Mouse (Mus musculus): ENCODE data around the gene Rbpj.
"Not testable (repeated sequence)": the region's sequence is repeated elsewhere in the genome, so short reads cannot be mapped to it uniquely, and the experiment has no call there.

Rbpj gene

DNA sequence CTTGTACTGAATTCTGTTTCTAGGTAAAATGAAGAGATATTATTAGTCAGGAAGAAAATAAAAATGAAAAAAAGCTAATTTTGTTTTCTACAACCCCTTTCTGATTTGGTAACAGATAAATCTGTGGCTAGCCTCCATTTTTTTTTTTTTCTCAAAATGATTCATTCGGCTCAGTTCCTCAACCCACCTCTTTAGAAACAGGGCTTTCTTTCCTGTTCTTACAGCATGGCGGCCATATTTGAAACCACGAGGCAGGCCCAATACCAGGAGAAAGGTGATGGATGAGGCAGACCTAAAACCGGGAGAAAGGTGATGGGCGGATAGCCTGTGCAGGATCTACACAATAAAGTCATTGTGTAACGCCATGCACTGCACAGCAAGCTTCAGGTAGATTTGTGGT, 80.5 kb downstream of the Rbpj start:
- in situ Hi-C loops (cut with MboI; ENCODE audit: low sequenced_read_pairs), result no loop called here

DNA sequence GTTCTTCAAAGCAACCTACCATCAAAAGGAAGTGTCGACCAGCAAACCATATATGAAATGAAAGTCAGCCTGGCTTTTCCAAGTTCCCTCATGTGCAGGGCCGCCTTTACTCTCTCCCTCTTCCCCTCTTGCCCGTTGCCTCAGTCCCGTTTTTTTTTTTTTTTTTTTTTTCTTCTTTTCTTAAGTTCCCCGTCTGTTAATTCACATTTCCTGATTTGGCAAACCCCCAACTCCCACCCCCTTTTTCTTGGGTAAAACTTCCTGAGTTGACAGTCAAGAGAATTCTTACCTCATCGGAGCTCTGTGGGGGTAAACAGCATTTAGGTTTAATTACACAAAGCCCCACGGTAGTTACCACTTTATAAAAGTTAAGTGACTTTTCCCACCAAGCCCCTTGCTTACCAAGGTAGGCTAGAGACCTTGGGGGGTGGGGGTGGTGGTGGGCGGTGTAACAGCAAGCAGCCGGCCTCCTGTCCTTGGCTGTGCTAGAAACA, 81.1 kb downstream of the Rbpj start:
- in situ Hi-C loops (cut with MboI; ENCODE audit: low sequenced_read_pairs), result no loop called here

DNA sequence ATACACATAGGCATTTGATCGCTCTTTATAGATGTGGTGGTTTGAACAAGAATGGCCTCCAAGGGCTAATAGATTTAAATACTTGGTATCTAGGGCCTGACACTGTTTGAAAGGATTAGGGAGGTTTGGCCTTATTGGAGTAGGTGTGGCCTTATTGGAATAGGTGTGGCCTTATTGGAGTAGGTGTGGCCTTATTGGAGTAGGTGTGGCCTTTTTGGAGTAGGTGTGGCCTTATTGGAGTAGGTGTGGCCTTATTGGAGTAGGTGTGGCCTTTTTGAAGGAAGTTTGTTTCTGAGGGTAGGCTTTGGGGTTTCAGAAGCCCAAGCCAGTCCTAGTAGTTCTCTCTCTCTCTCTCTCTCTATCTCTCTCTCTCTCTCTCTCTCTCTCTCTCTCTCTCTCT, 84.4 kb downstream of the Rbpj start:
- in situ Hi-C loops (cut with MboI; ENCODE audit: low sequenced_read_pairs), result not testable (repeated sequence)

DNA sequence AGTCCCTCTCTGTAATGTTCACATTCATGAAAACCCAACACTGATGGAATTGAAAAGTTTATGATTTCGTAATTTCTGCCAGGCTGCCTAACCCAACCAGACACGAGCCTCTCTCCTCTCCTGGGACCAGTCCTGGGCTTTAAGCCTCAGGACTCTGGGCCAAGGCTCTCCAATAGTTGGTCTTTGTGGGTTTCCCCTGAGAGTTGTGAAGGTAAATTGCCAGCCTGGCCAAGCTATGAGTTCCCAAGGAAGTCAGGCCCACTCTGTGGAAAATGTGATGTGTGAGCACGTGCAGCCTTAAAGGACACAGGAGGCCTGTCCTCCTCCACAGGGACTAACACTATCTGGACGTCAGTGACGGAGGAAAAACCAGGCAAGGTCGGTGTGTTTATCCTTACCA, 85.4 kb downstream of the Rbpj start:
- in situ Hi-C loops (cut with MboI; ENCODE audit: low sequenced_read_pairs), result no loop called here

DNA sequence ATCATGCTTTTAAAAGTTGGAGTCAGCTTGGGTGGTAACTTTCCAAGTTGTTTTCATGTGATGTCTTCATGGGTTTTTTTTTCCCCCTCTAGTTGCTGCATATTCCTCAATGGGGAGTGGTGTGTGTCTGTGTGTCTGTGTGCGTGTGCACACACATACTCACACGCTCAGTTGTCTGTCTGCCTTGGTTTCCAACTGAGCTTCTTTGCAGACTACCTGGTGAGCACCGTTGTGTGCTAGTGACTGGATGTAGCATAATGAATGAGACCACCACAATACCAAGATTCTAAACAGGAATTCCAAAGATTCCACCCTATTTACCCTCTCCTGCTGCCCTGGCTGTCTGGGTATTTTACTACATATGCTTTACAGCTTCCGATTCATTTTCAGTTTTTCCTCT, 86.0 kb downstream of the Rbpj start:
- in situ Hi-C loops (cut with MboI; ENCODE audit: low sequenced_read_pairs), result no loop called here

DNA sequence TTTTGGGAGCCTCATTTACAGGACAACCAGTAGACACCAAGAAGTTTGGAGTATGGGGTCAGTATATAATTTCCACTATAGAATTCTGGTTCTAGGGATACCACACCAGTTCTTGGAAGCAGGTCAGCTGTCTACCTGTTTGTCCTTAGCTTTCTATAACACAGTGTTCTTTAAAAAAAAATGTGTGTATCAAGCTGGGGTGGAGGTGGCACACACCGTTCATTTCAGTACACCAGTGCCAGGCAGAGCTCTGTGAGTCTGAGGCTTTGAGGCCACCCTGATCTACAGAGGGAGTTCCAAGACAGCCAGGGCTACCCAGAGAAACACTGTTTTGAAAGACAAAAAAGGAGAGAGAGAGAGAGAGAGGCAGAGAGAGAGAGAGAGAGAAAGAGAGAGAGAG, 87.3 kb downstream of the Rbpj start:
- in situ Hi-C loops (cut with MboI; ENCODE audit: low sequenced_read_pairs), result no loop called here

DNA sequence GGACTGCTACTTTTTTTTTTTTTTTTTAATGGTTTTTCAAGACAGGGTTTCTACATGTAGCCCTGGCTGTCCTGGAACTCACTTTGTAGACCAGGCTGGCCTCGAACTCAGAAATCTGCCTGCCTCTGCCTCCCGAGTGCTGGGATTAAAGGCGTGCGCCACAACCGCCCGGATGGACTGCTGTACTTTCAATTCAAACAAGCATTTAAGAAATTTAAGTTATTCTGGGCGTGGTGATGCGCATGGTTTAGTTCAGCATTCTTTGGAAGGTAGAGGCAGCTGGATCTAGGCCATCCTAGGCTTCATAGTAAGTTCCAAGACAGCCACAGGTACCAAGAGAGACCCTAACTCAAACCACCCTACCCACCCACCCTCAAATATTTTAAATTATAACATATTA, 88.2 kb downstream of the Rbpj start:
- in situ Hi-C loops (cut with MboI; ENCODE audit: low sequenced_read_pairs), result no loop called here

DNA sequence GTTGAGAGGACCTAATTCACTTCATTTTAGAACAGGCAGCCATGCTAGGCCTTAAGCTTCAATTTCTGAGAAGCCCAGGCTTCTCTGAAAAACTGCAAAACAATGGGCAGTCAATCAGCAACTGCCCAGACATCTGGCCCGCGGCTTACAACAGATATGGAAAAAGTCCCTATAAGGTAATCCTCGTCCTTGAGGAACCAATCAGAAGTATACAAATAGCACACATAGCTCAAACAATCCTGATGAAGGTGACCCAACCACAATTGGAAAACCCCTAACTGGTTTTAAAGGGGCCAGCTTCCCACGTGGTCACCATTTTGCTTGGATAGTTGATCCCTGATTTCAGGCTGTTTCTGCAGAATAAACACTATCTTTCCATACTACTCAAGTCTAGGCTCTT, 89.0 kb downstream of the Rbpj start:
- in situ Hi-C loops (cut with MboI; ENCODE audit: low sequenced_read_pairs), result no loop called here

DNA sequence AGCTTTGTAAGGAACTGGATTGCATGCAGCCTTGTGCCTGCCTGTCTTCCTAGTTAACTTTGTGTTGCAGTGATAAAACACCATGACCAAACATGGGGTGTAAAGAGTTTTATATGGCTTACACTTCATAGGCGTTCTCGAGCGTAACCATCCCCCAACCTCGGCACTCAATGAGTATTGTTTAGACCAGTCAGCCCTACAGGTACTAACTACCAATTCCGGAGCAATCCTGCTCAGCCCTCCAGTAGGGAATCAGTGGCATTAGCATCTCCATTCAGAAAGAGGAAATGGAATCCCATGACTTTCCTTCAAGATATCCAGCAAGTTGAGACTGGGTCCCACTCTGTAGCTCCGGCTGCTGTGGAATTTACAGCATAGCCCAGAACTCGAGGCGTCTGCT, 89.5 kb downstream of the Rbpj start:
- in situ Hi-C loops (cut with MboI; ENCODE audit: low sequenced_read_pairs), result no loop called here

DNA sequence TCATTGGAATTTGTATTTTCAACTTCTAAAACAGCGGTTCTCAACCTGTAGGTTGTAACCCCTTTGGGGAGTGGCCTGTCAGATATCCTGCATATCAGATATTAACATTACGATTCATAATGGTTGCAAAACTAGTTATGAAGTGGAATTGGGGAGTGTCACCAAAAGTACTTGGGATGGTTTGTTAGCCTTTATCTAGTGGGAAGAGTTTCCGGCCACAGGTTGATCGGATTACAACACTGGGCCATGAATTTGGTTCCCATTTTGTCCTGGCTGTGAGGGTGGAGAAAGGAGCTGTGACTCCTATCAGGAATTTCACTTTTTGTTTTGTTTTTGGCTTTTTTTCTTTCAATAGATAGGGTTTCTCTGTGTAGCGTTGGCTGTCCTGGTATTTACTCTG, 90.0 kb downstream of the Rbpj start:
- in situ Hi-C loops (cut with MboI; ENCODE audit: low sequenced_read_pairs), result no loop called here

DNA sequence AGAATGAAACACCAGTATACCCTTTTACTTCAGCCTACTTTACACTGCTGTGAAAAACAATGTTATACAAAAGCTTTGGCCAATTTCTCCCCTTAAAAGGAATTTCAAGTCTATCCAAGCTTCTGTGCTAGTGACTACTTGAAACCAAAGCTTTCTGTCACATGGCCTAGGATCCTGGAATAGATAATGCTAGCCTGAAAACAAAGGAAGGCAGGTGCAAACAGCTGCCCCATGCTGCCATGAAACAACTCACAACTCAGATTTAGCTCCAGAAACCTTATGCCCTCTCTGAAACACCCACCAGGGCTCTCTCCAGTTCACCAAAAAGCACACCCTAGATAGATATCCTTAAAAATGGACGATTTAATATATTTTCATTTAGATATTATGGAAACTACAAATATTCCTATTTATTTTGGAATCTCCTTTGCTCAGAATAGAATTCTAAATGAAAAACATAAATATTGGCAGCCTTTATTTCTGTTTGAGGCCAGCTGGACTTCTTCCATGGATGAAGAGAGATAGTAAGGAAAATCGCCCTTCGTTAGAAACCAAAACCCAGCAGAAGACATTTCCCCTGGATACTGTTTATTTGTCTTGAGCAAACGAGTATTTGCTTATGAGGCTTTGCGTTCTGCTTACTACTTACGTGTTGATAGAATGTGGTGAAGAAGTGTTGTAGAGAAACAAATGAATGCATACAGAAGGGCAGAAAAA, 91.8 kb downstream of the Rbpj start:
- in situ Hi-C loops (cut with MboI; ENCODE audit: low sequenced_read_pairs), result no loop called here

DNA sequence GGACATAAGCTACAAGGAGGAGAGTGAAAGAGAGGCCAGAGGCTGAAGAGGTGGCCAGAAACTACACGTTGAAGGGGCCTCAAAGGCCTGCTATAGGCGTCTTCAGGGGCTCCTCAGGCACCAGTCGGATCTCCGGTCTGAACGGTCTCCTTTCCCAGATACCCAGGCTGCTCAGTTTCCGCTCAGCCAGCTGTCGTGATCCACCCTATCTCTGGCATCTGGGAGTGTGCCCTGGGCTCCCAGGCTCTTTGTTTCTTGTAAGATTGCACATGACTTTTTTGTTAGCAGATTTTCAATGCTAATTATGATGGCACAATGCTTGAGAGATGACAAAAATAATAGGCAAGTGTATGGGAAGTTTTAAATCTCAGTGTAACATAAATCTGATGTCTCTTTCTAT, 95.2 kb downstream of the Rbpj start:
- in situ Hi-C loops (cut with MboI; ENCODE audit: low sequenced_read_pairs), result no loop called here

DNA sequence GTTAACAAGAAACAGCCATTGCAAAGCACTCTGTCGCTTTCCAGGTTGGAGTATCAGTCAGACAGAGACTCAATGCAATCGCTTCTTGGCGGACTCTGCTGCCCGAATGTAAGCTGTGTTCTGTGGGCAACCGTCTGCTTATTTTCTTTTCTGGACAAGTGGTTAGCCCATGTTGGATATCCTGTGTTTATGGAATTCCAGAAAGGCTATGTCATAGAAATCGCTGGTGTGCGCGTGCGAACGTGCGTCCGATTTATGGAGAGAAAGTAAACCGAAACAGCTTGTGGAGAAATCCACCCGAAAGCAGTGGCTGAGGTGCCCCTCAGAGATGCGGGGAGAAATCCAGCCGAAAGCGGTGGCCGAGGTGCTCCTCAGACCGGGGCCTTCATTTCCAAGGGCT, 98.4 kb downstream of the Rbpj start:
- in situ Hi-C loops (cut with MboI; ENCODE audit: low sequenced_read_pairs), result no loop called here

DNA sequence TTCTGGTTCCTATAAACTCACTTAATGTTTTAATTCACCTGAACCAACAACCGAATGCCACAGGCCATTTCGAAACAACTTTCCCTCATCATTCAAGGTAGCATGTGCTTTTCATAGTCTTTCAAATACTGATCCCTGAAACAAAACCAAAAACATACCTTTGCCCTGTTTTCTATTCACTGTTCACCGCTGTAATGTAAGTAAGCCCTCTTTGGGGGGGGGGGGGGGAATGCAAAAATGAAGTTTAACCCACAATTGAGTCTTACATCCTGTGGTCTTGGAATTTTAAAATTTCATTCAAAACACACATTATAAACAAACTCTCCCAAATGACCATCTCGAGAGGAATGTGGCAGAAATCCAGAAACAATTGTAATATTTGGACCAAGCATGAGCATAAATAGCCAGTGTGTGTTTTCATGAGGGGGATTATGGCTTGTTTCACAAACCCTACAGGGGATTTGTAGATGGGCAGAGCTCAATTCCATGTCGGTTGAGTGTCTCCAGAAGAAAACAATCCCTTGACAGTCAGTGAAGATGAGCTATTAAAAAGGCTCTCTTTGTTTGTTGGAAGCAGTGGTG, 99.4 kb downstream of the Rbpj start:
- in situ Hi-C loops (cut with MboI; ENCODE audit: low sequenced_read_pairs), result no loop called here

DNA sequence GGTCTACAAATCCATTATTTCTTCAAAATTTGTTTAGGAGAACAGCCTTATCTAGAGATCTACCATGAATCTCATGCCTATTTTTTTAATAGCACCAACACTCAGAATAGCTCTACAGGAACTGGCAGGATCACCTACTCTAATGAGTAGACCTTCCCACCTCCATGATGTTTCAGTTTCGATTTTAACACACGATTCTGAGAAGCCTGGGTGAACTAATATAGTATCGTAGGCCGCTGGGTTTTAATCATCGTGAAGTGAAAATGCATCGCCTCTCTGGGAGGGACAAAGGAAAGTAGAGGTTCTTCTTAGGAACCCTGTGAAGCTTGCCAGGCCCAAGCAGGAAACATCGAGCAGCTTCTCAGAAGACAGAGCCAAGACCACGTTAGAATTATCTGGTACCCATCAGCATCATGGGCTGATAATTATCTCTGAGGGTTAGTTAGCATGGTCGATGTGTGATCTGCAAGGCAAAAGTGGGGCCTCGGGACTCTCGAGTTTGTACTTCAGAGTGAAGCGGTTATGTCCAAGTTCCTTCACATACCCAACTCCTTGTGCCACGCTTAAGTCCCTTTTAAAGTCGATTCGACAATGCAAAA, 100.6 kb downstream of the Rbpj start:
- in situ Hi-C loops (cut with MboI; ENCODE audit: low sequenced_read_pairs), result no loop called here

DNA sequence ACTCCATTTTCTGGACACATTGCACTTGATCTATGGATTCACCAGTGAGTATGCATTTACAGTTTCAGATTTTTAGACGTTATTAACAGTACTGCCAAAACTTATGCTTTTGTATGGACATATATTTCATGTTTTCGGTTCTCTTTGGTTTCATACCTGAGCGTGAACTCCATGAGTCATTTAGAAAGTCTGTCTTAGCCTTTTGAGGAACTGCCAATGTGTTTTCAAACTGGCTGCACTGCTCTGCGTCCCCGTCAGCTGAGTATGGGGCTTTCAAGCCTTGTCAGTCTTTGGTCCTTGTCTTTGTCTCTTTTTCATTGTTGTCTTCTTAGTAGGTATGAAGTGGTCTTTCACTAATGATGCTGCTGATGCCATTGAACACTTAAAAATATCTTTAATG, 106.5 kb downstream of the Rbpj start:
- in situ Hi-C loops (cut with MboI; ENCODE audit: low sequenced_read_pairs), result no loop called here

DNA sequence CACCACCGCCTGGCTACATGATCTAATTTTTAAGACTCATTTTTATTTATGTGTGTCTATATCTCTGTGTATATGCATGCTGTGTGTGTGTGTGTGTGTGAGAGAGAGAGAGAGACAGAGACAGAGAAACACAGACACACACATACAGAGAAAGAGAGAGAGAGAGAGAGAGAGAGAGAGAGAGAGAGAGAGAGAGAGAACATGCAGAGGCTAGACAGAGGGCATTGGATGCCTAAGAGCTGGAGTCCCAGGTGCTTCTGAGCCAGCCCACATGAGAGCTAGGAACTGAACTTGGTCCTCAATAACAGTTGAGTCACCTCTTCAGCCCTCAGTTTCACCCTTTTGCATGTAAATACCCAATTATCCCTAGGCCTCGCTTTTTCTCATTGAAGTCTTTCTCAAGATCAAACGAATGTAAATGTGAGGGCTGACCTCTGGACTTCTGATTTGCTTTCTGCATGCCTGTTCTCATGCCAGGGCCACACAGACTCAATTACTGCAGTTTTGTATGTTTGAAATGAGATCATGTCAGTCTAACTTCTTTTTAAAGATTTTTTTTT, 109.0 kb downstream of the Rbpj start:
- in situ Hi-C loops (cut with MboI; ENCODE audit: low sequenced_read_pairs), result no loop called here

DNA sequence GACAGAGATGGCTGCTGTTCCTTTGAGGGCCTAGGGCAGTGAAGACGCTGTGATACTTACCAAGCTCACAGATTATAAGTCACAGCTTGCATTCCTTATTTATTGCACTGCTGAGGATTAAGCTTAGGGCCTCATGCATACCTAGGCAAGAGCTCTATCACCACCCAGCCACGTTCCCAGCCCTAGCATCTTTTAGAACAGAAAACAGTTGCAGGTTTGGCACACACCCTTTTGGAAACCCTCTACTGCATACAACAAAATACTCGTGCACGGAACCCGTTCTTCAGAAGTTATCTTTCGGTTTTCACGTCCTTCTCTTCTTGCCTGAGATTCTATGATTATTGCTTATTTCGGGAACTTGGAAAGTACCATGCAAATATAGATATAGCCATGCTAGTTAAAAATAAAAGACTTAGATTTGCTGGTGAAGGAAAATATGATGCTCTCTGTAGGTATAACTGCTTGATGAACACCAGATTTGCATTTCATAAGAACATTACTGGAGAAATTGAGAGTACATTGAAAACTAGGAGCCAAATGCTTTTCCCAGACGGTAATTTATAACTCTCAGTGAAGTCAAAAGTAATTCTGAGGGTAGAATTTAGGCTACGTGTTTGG, 111.4 kb downstream of the Rbpj start:
- in situ Hi-C loops (cut with MboI; ENCODE audit: low sequenced_read_pairs), result no loop called here

DNA sequence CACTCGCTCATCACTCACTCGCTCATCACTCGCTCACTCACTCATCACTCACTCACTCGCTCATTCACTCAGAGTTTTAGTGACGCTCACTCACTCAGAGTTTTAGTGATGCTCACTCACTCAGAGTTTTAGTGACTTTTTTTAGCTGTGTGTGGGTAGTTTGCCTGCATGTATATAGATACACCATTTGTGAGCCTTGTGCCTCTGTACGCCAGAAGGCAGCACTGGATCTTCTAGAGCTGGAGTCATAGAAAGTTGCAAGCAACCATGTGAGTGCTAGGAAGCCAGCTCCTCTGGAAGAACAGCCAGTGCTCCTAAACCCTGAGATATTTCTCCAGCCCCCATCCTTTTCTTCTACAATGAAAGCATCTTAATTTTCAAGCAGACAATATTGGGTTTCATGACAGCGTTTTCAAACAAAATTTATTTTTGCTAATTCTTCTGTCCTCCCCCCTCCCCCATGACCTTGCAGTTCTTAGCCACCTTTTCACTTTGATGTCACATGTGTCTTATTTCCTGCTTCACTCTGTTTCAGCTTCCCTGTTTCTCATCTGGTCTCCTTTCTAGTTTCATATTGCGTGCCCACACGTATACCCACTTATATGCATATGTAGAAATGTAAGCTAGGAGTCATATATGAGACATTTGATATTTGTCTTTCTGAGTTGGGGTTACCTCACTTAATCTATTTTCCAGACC, 118.3 kb downstream of the Rbpj start:
- in situ Hi-C loops (cut with MboI; ENCODE audit: low sequenced_read_pairs), result no loop called here

DNA sequence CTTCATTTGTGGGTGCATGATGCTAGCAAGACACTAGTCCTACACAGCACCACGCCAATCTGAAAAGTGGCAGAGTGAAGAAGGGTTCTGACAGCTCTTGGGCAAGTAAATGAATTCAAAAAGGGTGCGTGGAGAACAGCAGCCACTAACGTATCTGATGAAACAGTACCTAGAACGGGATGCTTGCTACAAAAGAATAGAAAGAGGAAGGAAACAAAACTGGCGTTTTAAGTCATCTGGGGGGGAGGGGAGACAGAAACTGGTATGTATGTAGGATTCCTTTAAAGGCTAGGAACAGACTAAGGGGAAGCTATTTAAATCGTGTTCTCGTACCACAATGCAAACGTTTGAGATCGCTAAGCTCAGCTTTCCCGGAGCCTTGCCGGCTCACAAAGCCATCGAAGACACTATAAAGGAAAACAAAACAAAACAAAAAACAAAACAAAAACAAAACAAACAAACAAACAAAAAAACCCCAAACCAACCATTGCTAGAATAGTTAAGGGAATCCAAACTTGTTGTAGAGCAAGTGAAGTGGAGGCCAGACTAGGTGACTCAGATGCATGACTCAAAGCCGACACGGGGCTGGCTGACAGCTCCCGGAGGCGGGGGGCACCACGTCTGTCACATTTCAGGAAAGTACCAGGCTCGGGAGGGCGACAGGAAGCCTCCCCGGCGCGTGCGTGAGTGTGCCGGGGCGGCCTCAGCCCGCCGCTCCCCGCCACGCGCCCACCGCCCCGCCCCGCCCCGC, 122.6 kb downstream of the Rbpj start:
- in situ Hi-C loops (cut with MboI; ENCODE audit: low sequenced_read_pairs), result no loop called here
